Mouse (Mus musculus): ENCODE data around the gene Naxd. TPM values are rescaled to one million over a fixed set of nuclear protein-coding genes. Genes with fewer than 3 reads are reported as not detected.
"Not testable (repeated sequence)": the region's sequence is repeated elsewhere in the genome, so short reads cannot be mapped to it uniquely, and the experiment has no call there.

The Naxd gene
- total RNA-seq, 2 experiments from 2014 or later: 25.4 to 26.0 TPM

- DNase-seq (ENCODE audit: low spot score): no peak
Observed at GRCm38 (mm10) chr8:11470694-11471093, 26.6 kb upstream of the Naxd start.

- DNase-seq (ENCODE audit: low spot score): no peak
Observed at GRCm38 (mm10) chr8:11471309-11471708, 26.0 kb upstream of the Naxd start.

GRCm38 (mm10) chr8:11473072-11473471, 24.2 kb upstream of the Naxd start:
- no peak for DNase-seq (ENCODE audit: low spot score)

GRCm38 (mm10) chr8:11475397-11475796, 21.9 kb upstream of the Naxd start:
- no peak for DNase-seq (ENCODE audit: low spot score)

GRCm38 (mm10) chr8:11475876-11476275, 21.4 kb upstream of the Naxd start:
- DNase-seq (ENCODE audit: low spot score): no peak

- peak; percentile 65 for DNase-seq (ENCODE audit: low spot score)
Observed at GRCm38 (mm10) chr8:11476338-11477177, 20.7 kb upstream of the Naxd start.

- DNase-seq (ENCODE audit: low spot score): no peak
Observed at GRCm38 (mm10) chr8:11477178-11477553, 20.1 kb upstream of the Naxd start.

- DNase-seq (ENCODE audit: low spot score): peak; percentile 65
Observed at GRCm38 (mm10) chr8:11477811-11478761, 19.2 kb upstream of the Naxd start, which contains the start of gene Rab20. TSS of gene Rab20 (minus strand) at chr8:11478710.

GRCm38 (mm10) chr8:11478807-11479527, 18.3 kb upstream of the Naxd start:
- no peak for DNase-seq (ENCODE audit: low spot score)

- DNase-seq (ENCODE audit: low spot score): no peak
Observed at GRCm38 (mm10) chr8:11479591-11479990, 17.7 kb upstream of the Naxd start.

GRCm38 (mm10) chr8:11481876-11482275, 15.4 kb upstream of the Naxd start:
- DNase-seq (ENCODE audit: low spot score): no peak

GRCm38 (mm10) chr8:11482537-11482936, 14.8 kb upstream of the Naxd start:
- DNase-seq (ENCODE audit: low spot score): no peak

- DNase-seq (ENCODE audit: low spot score): peak; percentile 70
Observed at GRCm38 (mm10) chr8:11486142-11486541, 11.2 kb upstream of the Naxd start.

- no peak for DNase-seq (ENCODE audit: low spot score)
Observed at GRCm38 (mm10) chr8:11487229-11487628, 10.1 kb upstream of the Naxd start.

GRCm38 (mm10) chr8:11492340-11492739, 5.0 kb upstream of the Naxd start:
- not testable (repeated sequence) for DNase-seq (ENCODE audit: low spot score)

GRCm38 (mm10) chr8:11498281-11498680, 975 bp downstream of the Naxd start:
- DNase-seq (ENCODE audit: low spot score): no peak

- DNase-seq (ENCODE audit: low spot score): no peak
Observed at GRCm38 (mm10) chr8:11498786-11499485, 1.6 kb downstream of the Naxd start.

GRCm38 (mm10) chr8:11503476-11504232, 6.3 kb downstream of the Naxd start:
- DNase-seq (ENCODE audit: low spot score): no peak

- DNase-seq (ENCODE audit: low spot score): no peak
Observed at GRCm38 (mm10) chr8:11506074-11506473, 8.8 kb downstream of the Naxd start.

GRCm38 (mm10) chr8:11506802-11507201, 9.5 kb downstream of the Naxd start:
- DNase-seq (ENCODE audit: low spot score): no peak

All from gastrocnemius, adult 18-20 months (tissue).